Mouse (Mus musculus) frontal cortex, adult (tissue): ENCODE measurements around the gene App.

ENCODE experiments used
- ATAC-seq: cut with Nextera tagmentation; 2 replicates; pipeline ENCODE4 v1.9.2; 2017; ENCODE audit warnings: mild to moderate bottlenecking, moderate library complexity, mixed read lengths; ENCODE audit not compliant: low TSS enrichment

App gene

DNA sequence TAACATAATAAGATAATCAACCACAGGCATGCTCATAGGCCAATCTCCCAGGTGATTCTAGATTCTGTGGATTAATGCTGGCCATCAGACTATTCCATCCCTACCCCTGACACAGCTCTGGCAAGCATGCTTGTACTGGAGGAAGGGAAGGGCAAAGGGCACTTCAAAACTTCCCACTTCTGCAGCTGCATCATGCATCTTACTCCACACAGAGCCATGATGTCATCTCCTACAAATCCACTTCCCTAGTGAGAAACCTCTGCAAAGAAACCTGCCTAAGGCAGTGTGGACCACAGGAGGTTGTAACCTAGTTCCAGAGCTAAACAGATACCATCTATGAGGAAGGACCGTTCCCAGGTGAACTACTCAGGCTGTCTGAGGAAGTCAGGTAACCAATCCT is 89.4 kb downstream of the App start:
- no peak for ATAC-seq

DNA sequence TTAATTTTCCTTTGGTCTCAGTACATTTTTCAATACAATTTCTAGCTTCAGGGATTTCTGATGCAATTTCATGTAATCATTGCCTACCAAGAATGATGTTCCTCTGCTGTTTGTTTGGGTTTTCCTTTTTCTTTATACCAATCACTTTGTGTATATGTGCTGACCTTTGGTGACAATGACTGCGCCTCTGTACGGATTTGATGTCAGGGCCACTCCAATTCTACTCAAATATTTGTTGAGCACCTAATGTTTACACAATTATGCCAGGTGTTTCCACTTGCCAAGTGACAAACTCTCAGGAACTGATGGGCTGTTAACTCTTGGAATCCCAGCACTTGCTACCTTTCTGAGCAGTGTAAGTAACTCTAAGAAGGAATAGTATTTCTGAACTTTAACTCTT is 98.2 kb downstream of the App start:
- ATAC-seq: no peak

DNA sequence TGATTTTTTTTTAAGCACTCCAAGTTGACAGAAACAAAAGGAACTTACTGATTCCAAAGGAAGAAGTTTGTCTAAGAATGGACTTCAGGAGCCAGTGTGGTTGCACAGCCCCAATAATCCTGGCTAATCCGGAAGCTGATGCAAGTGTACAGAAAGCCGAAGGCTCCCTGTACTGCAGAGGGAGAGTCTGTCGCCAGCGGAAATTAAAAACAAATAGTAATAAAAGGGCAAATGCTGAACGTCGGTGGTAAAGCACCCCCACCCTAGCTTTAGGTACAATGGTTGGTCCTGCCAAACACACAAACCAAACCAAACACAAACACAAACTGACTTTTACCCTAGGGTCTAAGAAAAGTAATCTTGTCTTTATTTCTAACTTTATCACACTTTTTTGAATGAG is 98.7 kb downstream of the App start:
- ATAC-seq: no peak

DNA sequence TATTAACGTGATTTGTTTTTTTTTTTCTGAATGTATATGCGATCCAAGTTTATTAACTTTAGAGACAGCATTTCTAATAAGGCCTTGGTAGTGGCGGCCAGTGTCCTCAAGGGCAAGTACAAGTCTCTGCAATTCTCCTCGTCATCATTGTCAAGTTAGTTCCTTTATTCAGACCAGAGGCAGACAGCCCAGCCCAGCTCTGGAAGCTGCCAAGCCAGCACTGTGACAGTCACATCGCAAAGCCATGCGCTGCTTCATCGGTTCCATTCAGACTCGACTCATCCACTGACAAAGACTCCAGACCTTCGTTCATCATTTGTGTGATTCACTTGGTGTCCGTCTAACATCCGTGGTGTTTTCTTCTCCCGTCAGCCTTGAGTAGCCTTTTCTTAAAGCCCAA is 100.9 kb downstream of the App start:
- peak; percentile 39 for ATAC-seq

DNA sequence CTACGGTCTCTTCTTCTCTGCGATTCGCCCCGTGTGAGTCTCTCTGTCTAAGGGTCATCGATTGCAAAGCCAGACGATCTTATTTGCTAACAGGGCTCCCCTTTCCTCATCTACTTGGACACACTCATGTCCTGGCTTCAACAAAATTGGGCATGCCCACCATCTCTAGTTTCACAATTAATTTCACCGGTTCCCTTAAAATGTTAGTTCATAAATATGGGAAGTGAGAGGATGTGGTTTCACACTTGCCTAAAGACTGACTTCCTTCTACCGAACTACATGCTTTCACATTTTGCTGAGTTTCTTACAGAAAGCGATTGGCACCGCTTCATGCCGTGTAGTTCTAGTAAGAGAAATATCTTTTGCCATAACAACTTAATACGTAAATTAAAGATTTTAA is 101.8 kb downstream of the App start:
- ATAC-seq: no peak

DNA sequence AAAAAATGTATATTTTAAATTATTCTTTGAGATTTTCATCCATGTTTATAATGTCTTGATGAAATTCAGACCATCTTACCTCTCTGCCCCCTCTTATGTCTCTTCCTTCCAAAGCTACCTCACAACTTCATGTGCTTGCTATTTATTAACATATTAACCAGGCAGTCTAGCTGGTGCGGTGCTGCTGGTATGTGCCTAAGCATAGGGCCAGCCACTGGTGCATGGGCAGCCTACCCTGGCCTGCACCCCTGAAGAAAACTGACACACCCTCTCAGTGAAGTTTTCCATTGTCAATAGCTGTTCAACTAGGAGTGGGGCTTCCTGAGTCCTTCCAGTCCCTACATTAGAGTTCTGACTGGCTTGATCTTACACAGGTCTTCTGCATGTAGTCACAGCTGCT is 102.3 kb downstream of the App start:
- no peak for ATAC-seq

DNA sequence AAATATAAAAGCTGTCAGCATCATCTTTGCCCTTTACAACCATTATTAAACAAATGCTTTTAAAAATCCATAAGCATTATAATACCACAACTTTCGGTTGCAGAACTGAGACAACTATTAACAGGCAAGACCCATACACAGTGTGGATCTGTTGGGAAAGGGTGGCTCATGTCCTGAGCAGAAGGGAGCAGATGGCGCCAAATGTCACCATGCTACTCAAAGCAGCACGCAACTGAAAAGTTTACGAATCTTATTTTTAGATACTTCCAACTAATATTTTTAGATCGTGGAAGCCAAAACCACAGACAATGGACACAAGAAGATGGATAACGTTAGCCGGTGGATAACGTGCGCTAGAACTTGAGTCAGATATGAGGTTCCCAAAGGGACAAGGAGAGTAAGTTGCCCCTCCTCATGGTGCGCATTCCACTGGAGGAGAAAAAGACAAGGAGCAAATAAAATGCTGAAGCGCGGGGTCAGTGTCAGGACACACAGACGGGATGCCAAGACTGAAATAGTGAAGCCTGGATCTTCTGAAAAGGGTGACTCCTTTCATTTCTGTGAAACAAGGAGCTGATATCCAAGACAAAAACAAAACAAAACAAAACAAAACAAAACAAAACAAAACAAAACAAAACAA is 106.2 kb downstream of the App start:
- no peak for ATAC-seq

DNA sequence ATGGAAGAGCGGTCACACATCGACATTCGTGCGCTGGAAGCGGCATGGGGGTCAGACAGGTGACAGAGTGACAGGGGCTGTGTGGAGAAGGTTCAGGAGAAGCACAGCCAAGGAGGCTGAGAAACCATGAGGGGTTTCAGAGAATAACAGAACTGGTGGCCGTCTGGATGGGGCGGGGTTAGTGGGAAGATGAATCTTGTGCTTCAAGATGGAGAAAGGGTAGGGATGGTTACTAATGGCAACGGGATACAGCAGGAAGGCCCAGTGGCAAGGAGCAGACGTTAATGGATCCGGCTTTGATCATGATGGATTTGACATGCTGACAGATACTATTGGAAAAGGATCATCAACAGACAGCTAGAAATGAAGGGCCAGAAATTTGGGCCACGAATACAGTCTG is 107.3 kb downstream of the App start:
- no peak for ATAC-seq

DNA sequence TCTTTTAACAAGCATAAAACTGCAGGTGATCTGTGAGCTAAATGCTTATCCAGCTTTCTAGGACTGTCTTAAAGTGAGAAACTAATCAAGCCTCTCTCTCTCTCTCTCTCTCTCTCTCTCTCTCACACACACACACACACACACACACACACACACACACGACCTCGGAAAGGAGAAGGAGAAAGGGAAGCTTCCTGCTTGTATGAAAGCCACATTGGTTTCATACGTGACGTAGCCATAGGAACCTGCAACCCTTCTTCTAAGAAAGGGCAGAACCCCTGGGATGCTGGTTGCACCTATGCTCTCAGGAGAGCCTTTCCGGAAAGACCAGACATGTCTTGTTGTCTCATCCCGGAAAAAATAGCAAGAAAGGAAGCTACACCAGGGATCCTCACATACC is 108.8 kb downstream of the App start:
- no peak for ATAC-seq

DNA sequence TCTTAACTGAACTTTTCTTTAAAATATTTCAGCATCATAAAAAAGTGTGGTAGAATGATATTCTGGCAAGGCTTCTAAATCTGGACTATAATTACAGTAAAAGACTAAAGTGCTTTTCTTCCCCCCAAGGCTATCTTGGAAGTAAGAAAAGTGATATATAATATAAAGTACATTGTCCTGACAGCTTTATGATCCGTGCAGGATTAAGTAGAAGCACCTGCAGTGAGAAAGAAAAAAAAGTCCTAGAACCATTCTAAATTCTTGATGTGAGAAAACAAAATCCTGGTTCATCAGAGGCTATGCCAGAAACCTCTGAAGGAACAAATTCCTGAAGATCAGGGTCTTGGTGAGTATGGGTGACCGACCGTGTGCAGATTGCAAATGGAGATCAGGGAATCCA is 110.8 kb downstream of the App start:
- no peak for ATAC-seq

DNA sequence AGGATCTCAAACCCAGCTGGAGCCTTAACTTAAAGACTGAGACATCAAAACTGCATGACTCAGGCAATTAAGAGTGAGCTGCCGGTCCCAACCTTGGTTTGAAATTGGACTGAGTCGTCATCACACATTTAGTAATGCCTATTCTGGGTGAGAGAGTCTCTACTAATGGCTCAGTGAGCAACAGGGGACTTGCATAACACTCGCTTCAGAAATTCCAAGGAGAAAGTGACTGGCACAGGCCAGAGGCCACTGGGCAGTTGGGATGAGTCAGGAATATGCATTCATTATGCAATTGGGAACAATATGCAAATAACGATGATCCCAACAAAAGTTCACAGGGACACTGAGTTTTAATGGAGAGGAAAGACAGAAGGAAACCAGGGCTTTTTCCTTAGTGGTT is 111.8 kb downstream of the App start:
- peak; percentile 22; the same call in 1 of the 2 replicates for ATAC-seq

DNA sequence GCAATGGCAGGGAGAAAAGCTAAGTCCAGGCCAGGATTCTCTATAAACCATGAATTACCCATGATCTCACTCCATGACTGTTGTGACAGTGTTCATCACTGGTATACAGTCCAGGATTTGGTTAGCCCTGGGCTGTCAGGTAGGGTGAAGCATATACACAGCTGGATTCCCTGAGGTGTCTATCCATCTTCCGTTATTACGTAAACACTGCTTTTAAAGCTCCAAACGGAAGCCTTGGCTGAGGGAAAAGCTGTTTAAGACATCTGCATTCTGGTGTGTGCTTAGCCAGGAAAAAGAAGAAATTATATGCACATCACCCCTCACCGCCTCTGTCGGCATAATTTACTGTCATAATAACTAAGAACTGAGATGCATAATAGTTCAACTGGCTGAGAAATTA is 115.4 kb downstream of the App start:
- peak; percentile 38 for ATAC-seq

DNA sequence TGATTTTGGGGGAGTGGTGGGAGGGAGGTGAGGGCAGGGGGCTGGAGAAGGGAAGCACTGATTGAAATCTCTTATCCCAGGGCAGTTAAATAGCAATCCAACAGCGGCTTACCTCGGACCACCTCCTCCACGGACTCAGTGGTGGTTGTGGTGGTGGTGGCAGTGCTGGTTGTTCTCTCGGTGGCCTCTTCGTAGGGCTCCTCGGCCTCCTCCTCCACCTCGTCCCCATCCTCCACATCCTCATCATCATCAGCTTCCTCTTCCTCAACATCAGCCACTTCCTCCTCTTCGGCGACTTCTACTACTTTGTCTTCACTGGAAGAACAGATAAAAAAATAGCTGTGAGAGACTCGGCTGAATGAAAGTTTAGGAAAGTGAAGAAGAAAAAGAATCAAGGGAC is 117.4 kb downstream of the App start:
- ATAC-seq: no peak

DNA sequence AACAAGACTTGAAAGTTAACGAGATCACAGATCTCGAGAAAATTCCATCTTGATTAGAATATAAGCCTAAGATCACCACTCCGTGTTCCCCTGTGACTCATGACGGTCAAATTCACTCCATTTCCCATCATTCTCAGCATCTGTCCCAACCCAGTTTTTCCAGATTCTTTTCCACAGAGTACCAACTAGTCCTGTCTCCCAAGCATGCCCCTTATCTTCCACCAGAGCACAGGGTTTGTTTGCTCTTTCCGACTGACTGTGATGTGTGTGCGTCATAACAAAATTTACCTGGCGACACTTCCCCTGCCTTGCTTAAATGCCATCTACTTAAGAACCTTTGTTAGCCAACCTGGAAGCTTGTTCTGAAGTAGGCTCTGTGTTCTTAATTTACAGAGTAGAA is 119.6 kb downstream of the App start:
- ATAC-seq: no peak

DNA sequence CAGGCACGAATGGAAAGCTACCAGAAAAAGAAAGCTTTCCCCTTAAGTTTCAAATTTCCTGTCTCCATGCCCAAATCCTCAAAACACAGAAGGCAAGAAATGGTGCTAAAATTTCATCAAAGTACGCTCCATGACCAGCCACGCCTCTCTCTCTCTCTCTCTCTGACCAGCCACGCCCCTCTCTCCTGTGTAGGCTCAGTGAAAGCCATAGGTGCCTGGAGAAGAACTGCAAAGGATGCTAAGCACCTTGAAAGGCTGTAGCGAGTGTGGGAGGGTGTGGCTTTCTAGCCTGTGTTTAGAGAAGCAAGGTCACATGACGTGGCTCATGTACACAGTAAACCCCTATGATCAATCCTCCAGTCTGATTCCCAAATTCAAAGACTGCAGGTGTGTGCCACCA is 126.3 kb downstream of the App start:
- peak; percentile 22; the same call in 1 of the 2 replicates for ATAC-seq

DNA sequence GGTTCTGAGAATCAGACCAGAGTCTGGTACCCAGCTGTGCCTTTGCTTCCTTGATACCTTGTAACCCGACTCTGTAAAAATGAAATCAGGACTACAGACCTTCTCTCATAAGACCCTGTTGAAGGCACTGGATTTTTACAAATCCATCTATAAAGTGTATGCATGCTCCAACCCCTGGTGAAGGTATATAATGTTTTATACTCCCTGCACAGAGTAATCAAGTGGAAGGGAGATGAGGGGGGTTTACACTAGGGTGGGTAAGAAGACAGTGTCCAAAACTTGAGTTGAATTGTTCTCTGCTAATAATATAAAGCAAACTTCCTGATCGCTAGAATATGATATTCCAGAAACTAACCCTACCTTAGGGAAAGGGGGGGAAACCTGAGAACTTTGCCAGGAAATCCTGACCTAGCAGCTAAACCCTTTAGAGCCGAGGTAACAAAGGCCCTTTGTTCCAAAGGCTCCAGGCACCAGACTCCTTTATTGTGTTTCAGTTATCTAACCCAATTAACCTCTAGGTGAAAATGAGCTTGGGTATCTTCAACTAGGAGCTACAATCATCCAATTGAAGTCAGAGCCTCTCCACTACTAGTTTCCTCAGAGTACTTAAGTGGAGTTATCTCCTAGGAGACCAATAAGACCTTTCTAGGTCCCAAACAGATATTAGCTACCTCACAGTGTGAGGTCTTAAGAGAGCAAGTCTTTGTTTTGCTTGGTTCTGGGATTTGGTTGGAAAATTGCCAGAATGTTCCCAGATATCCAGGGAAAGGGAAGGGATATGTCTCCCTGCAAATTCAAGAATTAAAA is 132.2 kb downstream of the App start:
- no peak for ATAC-seq

DNA sequence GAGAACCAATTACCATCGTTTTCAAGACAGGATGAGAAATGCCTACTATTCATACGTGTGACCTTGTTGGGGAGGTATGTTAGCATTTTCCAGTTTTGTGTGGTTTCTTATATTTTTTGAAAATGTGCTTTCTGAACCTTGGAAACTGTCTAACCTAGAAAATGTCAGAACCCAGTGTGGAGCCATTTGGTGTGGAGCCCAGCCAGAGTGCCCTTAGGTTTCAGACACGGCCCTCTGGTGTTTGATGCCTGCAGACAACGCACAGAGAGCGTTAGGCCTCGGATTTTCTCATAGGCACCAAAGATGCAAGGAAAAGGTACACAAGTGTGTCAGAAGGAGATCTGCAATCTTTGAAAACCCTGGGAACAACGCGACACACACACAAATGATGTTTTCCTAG is 134.8 kb downstream of the App start:
- ATAC-seq: no peak

DNA sequence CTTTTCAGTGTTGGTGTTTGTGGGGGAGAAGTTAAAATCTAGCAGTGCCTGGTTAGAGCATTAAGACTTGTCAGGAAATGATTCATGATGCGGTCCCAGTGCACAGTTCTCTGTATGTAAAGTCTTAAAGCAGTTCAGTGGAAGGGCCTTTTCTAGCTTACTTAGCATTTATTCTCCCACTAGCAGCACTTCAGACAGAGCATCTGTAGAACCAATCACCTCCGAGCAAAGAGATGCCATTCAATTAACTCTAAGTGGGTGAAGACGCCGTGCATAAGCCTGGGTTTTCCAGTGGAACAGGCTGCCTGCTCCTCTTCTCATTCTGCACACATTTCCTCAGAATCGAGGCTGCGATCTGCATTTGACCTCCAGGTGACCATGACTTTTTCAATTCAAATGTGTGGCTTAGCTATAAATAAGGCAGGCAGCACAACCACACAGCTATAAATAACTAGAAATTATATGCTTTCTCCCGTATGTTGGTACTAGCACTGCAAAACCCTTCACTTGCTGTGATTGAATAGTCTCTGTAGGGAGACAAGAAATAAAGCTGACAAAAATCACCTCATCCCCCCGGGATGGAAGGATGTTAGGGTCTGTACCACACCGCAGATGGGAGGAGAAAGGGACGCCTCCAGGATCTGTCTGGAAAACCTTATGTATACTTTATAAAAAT is 135.5 kb downstream of the App start:
- peak; percentile 82 for ATAC-seq

DNA sequence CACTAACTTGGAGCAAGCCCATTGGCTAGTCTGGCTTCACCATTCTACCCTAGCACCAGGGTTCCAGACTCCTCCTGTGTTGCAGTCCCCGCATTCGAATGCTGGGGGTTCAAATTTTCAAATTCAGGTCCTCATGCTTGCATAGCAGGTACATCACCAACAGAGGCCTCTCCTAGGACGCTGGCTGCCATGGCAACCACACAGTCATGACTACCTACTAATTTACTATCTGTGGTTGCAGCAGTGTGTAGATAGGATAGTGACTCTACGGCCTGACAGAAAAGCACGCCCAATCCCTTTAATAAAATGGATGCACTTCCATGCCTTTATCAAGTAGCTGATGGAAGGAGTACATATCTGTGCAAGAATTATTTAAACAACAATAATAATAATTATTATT is 137.8 kb downstream of the App start:
- no peak for ATAC-seq

DNA sequence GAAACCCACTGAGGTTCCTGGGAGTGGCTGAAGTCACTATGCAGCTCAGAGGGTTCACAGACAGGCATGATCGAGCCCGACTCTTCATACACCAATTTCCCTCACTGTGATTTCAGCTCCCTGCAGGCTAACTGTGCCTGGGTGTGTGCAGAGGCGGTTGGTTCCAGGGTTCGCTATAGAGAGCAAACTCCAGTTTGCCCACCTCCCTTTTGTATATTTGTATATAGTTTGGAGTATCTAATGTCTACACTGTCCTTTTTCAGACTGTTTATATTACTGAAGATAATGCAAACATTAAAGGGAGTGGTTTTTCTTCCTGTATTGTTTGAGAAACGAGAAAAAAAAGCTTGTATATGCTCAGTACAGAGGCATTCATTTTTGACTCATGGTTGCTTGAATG is 139.8 kb downstream of the App start:
- no peak for ATAC-seq

DNA sequence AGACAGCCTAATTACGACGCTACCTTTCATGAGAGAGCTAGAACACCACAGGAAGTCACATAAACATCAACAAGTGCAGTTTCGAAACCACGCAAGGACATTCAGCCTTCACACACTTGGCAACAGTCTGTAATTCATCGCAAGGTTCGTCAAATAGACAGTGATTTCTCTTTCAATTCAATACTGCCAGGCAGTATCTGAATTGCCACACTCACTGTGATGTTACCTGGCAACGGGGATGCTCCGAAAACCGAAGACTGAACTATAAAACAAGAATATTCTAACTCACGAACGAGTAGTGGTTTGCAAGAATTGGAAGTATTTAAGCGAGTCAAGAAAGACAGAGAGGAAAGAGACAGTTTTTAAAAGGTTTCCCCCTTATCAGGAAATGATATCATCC is 142.8 kb downstream of the App start:
- ATAC-seq: no peak

DNA sequence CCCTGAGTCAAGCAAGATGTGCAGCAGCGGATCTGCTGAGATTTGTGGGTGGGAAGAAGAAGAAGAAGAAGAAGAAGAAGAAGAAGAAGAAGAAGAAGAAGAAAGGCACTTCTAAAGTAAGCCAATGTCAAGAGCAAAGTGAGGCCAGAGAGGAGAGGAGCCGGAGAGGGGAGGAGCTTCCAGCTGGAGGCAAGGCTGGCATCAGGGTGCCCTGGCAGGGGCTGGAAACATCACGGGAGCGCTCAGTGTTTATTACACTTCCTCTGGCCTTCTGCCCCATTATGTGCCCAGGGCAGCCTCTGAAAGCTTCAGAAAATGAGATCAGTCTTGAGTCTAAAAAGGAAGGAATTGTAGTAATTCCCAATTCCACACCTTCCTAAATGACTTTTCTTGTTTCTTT is 145.2 kb downstream of the App start:
- no peak for ATAC-seq

DNA sequence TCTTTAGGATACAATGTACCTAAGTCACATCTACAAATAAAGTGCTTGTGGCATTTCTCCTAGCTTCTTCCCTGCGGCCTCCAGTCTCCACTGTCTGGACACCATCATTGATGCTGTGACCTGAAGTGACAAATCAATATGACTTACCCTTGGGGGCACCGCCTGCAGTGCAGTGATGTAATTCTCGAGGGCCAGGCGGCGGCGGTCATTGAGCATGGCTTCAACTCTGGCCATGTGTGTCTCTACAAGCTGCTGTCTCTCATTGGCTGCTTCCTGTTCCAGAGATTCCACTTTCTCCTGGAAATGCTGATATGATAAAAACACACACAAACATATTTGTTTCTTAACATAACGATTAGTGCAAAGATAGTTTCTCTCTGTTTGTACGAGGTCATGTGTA is 148.9 kb downstream of the App start:
- no peak for ATAC-seq
